Mouse (Mus musculus) C2C12 (cell line): Measurements from ENCODE around the gene Zdhhc23. TPM values are rescaled to one million over a fixed set of nuclear protein-coding genes. Genes with fewer than 3 reads are reported as not detected.

ENCODE experiments used
- H3K27me3 ChIP-seq: one replicate; pipeline ENCODE4 v1.6.1; 2011; ENCODE audit not compliant: control insufficient read depth, insufficient read depth, insufficient read length
- H3K36me3 ChIP-seq: one replicate; pipeline ENCODE4 v1.6.1; 2011; ENCODE audit not compliant: control insufficient read depth, insufficient read depth
- H3K4me3 ChIP-seq: one replicate; pipeline ENCODE4 v1.5.1; 2011; ENCODE audit warnings: mild to moderate bottlenecking, control low read depth; ENCODE audit not compliant: poor library complexity, insufficient read depth, severe bottlenecking
- H3K79me2 ChIP-seq: one replicate; pipeline ENCODE4 v1.6.1; 2011; ENCODE audit not compliant: control insufficient read depth, insufficient read depth
- H3K79me3 ChIP-seq: one replicate; pipeline ENCODE4 v1.6.1; 2011; ENCODE audit warnings: low read depth, control low read depth
- H3ac ChIP-seq: one replicate; pipeline ENCODE3; 2011; ENCODE audit warnings: low read depth; ENCODE audit not compliant: control insufficient read depth, insufficient read length
- CEBPB ChIP-seq: IDR thresholded peaks from one replicate; pipeline ENCODE4 v1.6.1; 2011; ENCODE audit warnings: low read depth, mild to moderate bottlenecking, control low read depth, moderate library complexity
- CTCF ChIP-seq: IDR thresholded peaks from one replicate; pipeline ENCODE4 v1.5.1; 2011; ENCODE audit not compliant: control insufficient read depth, insufficient read depth, insufficient read length
- FOSL1 ChIP-seq: IDR thresholded peaks from one replicate; pipeline ENCODE4 v1.8.0; 2011; ENCODE audit warnings: mild to moderate bottlenecking, low read length; ENCODE audit not compliant: poor library complexity, insufficient read depth, severe bottlenecking
- MAX ChIP-seq: IDR thresholded peaks from one replicate; pipeline ENCODE4 v1.6.1; 2011; ENCODE audit warnings: mild to moderate bottlenecking, control low read depth
- MYOD1 ChIP-seq: IDR thresholded peaks from one replicate; pipeline ENCODE4 v1.6.1; 2011; ENCODE audit warnings: low read depth; ENCODE audit not compliant: control insufficient read depth, insufficient read length
- MYOG ChIP-seq: IDR thresholded peaks from one replicate; pipeline ENCODE4 v1.6.1; 2011; ENCODE audit not compliant: control insufficient read depth, insufficient read length; ENCODE audit errors: extremely low read depth
- USF1 ChIP-seq: IDR thresholded peaks from one replicate; pipeline ENCODE4 v1.6.1; 2011; ENCODE audit warnings: low read depth, mild to moderate bottlenecking, control low read depth, moderate library complexity
- polyA plus RNA-seq: library from polyadenylated mRNA; unstranded; fragments of >200 nt; fragmentation: generic; extraction: Trizol; gene quantifications from one replicate; pipeline ENCODE4 v1.2.1, GENCODE M21; 2012; ENCODE audit warnings: missing spikeins

Zdhhc23 gene
- polyA plus RNA-seq, 1 experiment = 0.02 TPM

DNA sequence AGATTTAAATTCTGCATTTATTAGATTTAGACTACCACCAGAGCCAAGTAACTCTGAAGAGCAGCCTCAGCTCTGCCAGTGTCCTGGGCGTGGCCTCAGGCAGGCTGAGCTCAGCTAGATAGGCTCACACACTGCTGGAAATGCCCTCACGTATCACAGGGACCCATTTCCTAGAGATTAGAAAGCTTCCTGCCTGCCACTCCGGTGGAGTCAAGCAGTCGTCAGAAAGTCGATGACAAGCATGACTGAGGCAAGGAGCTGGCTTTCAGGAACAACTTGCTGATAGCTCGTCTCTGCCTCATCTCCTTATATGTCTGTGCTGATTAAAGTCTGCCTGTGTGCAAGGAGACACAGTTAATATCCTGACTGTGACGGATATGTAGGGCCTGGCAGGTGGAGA is 38.8 kb upstream of the Zdhhc23 start:
- Histone ChIP-seq H3K36me3 (no peaks in the 10 kb centered on the region), H3K27me3 (no peaks in the 10 kb centered on the region), H3K4me3 (no peak overlapping the region), H3ac (no peak overlapping the region), H3K79me2 (no peaks in the 10 kb centered on the region), H3K79me3 (no peaks in the 10 kb centered on the region)
- TF ChIP-seq FOSL1 (no peak), MYOD1 (no peak), CEBPB (no peak), MAX (no peak), CTCF (no peak), MYOG (no peak), USF1 (no peak)

DNA sequence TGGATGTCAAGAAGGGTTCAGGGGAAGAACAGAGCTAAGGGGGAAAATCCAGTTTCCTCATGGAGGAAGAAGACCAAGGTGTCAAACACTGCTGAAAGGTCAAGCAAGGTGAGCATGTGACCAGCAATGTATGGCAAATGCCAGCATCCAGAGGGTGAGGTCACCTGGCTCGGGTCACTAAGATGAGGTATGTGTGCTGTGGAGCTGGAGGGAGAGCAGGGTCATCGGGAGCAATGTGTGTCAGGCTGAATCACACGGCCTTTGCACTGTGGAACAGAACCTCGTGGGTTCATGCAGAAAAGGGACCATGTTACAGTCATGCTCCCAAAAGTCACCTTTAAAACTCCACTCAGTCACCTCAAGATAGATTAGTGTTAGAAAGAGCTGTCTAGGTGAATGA is 38.1 kb upstream of the Zdhhc23 start:
- TF ChIP-seq MYOG = no peak
- TF ChIP-seq MAX = no peak
- TF ChIP-seq MYOD1 = no peak
- TF ChIP-seq USF1 = no peak
- no peak for TF ChIP-seq FOSL1
- no peak for TF ChIP-seq CEBPB
- TF ChIP-seq CTCF = no peak
- no peak overlapping the region for H3K4me3 ChIP-seq
- no peaks in the 10 kb centered on the region for H3K79me2 ChIP-seq
- no peaks in the 10 kb centered on the region for H3K27me3 ChIP-seq
- H3K36me3 ChIP-seq = no peaks in the 10 kb centered on the region
- no peak overlapping the region for H3ac ChIP-seq
- no peaks in the 10 kb centered on the region for H3K79me3 ChIP-seq

DNA sequence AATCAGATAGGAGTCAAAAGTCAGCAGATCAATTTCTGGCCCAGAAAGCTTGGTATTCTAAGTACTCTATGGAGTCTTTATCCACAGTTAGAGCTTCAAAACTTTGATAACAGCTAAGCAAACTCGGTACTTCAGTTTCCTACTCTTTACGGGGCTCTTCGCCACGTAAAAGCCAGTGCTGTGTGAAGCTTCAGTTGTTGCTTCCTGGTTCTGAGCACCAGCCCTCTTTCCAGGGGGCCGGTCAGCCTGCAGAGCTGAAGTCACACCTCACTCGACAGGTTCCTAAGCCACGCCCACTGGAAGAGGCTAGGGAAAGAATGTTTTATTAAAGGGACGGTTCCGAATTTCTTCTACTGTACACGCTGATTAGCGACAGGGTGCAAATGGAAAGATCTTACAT is 36.6 kb upstream of the Zdhhc23 start:
- TF ChIP-seq CEBPB (no peak), CTCF (no peak), FOSL1 (no peak), USF1 (no peak), MYOD1 (no peak), MAX (no peak), MYOG (no peak)
- no peak overlapping the region for H3ac ChIP-seq
- H3K79me2 ChIP-seq = no peaks in the 10 kb centered on the region
- no peaks in the 10 kb centered on the region for H3K36me3 ChIP-seq
- H3K27me3 ChIP-seq = no peaks in the 10 kb centered on the region
- H3K79me3 ChIP-seq = no peaks in the 10 kb centered on the region
- no peak overlapping the region for H3K4me3 ChIP-seq

DNA sequence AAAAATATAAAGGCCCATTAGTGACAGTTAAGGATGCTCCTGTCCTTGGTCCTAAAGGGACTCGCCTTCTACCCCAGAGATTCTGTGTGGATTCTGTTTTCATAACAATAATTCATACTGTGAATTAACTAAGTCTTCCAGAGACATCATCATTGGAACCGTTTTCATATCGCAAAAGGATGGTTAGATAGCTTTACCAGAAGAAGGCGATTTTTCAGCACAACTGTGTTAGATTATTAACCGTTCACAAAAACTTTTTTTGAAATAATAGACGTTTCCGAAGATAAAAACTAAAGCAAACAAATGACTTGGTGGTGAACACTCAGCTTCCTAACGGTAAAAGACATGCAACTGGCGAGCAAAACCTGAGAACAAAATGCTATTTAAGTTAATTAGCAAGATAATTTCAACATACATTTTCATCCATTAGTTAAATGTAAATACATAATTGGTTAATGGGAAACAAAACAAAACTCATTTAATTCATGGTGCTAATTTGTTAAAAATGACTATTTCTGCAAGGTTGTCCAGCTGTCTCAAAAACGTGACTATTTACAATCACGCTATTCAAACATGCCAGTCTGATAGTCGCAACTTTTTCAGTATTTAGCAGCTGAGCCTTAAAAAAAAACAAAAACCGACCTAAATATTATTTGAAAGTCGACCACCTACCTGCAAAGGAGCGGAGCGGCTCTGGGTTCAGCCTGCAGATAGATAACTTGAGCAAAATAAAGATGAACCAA is 36.0 kb upstream of the Zdhhc23 start:
- Histone ChIP-seq H3K36me3 (no peaks in the 10 kb centered on the region), H3K79me2 (no peaks in the 10 kb centered on the region), H3K79me3 (no peaks in the 10 kb centered on the region), H3ac (no peak overlapping the region), H3K27me3 (no peaks in the 10 kb centered on the region), H3K4me3 (no peak overlapping the region)
- TF ChIP-seq CTCF (no peak), CEBPB (no peak), FOSL1 (no peak), USF1 (no peak), MYOD1 (no peak), MAX (no peak), MYOG (no peak)

DNA sequence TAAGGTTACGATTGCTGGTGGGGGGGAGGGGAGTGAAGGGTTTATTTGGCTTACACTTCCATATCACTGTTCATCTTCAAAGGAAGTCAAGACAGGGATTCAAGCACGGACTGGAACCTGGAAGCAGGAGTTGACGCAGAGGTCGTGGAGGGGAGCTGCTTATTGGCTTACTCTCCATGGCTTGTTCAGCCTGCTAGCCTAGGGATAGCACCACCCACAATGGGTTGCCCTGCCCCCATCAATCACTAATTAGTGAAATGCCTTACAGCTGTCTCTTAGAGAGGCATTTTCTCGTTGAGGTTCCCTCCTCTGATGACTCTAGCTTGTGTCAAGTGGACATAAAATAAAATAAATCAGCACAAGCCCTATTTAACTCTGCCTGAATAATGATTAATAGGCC is 31.4 kb upstream of the Zdhhc23 start:
- H3K4me3 ChIP-seq = no peak overlapping the region
- H3K79me3 ChIP-seq = no peaks in the 10 kb centered on the region
- H3K79me2 ChIP-seq = no peaks in the 10 kb centered on the region
- TF ChIP-seq MYOD1 = no peak
- no peak for TF ChIP-seq FOSL1
- no peak for TF ChIP-seq CEBPB
- no peak for TF ChIP-seq MAX
- TF ChIP-seq MYOG = no peak
- no peak for TF ChIP-seq USF1
- H3K36me3 ChIP-seq = no peaks in the 10 kb centered on the region
- no peak overlapping the region for H3ac ChIP-seq
- no peaks in the 10 kb centered on the region for H3K27me3 ChIP-seq

DNA sequence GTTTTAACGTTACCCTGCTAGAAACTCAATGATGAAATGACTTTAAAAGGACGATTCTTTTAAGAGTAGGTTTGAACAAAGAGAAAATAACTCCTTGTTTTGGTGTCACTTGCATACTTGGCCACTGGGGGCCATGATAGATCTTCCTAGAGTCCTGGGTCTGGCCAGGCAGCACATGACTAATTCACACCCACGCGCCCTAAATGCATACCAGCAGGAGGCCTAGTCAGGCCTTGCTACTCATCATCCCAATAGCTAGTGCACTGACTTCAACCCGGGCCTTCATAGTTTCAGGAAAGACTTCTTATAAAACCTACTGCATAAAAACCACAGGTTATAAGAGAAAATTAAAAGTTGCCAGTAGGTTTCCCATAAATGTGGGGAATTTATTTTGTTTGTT is 22.5 kb upstream of the Zdhhc23 start:
- Histone ChIP-seq H3K79me2 (no peaks in the 10 kb centered on the region), H3K27me3 (no peaks in the 10 kb centered on the region), H3ac (no peak overlapping the region), H3K79me3 (no peaks in the 10 kb centered on the region), H3K4me3 (no peak overlapping the region), H3K36me3 (no peaks in the 10 kb centered on the region)
- TF ChIP-seq CEBPB (no peak), USF1 (peak; percentile 76)
